Mouse (Mus musculus) forebrain, embryonic 10.5 days (tissue): Measurements from ENCODE around the gene Smim15. TPM values are rescaled to one million over a fixed set of nuclear protein-coding genes. Genes with fewer than 3 reads are reported as not detected.

ENCODE experiments used
- DNase-seq: peaks from one replicate; pipeline ENCODE4 v3.0.0-alpha.2; 2017; ENCODE audit warnings: low spot score; ENCODE audit errors: extremely low spot score
- H3K27ac ChIP-seq: fragments of 300-500 bp; sonication (generic); 2 replicates; pipeline ENCODE4 v1.5.1; 2016; ENCODE audit warnings: mild to moderate bottlenecking
- H3K27me3 ChIP-seq: fragments of 300-500 bp; sonication (generic); 2 replicates; pipeline ENCODE4 v1.6.1; 2016; ENCODE audit warnings: mild to moderate bottlenecking; ENCODE audit not compliant: poor library complexity, severe bottlenecking
- H3K36me3 ChIP-seq: fragments of 300-500 bp; sonication (generic); replicated peaks from 2 replicates; pipeline ENCODE4 v1.6.1; 2016; ENCODE audit warnings: mild to moderate bottlenecking, moderate library complexity
- H3K4me1 ChIP-seq: fragments of 300-500 bp; sonication (generic); 2 replicates; pipeline ENCODE4 v1.6.1; 2016
- H3K4me3 ChIP-seq: fragments of 300-500 bp; sonication (generic); 2 replicates; pipeline ENCODE4 v1.5.1; 2016; ENCODE audit warnings: mild to moderate bottlenecking, moderate library complexity
- H3K9me3 ChIP-seq: fragments of 300-500 bp; sonication (generic); 2 replicates; pipeline ENCODE4 v1.6.1; 2016; ENCODE audit warnings: mild to moderate bottlenecking, moderate library complexity
- WGBS: fragments of 180-500 bp; shearing (Covaris S2); methylation state at CpG from one replicate; pipeline ENCODE4 v1.1.7; 2016; 5-methylcytosine and 5-hydroxymethylcytosine counted together
- polyA plus RNA-seq: library from polyadenylated mRNA; unstranded; fragments of >200 nt; fragmentation: Nextera tagmentation; extraction: Ambion mirVana; gene quantifications from 2 replicates; pipeline ENCODE4 v1.2.1, GENCODE M21; 2016

The Smim15 gene
- polyA plus RNA-seq: 56.0 and 56.5 TPM in 2 replicates

DNA sequence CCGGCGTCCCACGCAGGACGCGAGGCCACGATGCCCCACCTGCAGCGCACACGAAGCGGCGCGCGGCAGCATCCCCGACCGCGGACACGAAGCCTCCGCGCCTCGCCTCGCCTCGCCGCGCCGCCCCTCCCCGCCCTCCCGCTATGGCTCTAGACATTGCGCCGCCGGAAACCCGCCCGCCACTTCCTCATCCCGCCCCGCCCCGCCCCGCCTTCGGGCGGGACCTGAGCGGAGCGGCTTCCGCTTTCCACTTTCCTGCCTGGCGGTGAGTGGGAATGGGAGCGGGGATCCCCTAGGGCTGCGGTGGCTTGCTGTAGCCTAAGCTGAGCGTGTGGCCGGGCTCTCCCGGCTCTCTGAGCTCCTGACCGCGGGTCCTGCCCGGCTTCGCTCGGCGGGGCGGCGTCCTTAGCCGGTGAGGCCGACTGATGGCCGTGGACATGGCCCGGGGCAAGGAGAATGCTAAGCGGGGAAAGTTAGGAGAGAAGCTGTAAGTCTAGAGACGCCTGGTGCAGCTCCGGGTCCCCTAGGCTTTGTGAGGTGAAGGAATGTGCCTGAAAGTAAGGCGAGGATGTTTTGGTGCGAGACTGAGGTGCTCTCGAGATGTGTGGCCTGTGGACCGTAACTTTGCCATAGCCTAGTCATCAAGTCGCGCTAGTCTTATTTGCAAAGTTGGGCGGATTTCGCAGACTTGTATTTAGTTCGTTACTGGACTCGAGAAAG, at the start of gene Smim15:
TSS of gene Smim15 (plus strand) at position 225 of the 720 bp plus-strand sequence.
- peak within 1 kb of the TSS; percentile 97 for H3K27ac ChIP-seq
- H3K9me3 ChIP-seq: no peaks in the 10 kb centered on the region
- peaks cover 24% of the 10 kb centered on the region for H3K36me3 ChIP-seq
- H3K4me3 ChIP-seq: peak within 1 kb of the TSS; percentile 96
- peaks cover 57% of the 10 kb centered on the region for H3K4me1 ChIP-seq
- peak; percentile 90 for DNase-seq
- H3K27me3 ChIP-seq: 0 out of 2 replicates have a peak, but pooled peaks cover 8% of the 10 kb centered on the region
- under 1% methylated on average over 71 of the region's 71 CpGs for WGBS

DNA sequence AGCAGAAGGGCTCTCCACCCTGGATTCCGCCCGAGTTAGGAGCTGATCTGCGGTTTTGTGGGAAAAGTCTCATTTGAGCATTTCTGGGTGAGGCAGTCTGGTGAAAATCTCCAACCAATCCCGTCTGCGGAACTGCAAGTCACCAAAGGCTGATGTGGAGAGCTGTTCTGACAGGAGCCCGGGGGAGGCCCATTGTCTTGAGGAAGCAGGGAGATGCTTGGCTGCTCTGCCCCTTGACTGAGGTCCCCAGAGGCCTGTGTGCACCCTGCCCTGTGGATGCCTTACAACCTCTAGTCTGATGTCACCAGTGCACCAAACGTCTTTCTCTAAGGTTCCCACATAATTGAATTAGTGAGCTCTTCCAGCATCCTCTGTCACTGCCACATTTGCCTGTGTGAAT, 49.0 kb upstream of the Smim15 start:
- no peak overlapping the region for H3K4me3 ChIP-seq
- 56% methylated on average over 7 of the region's 7 CpGs for WGBS
- DNase-seq: no peak
- no peaks in the 10 kb centered on the region for H3K9me3 ChIP-seq
- H3K27ac ChIP-seq: no peak overlapping the region
- no peaks in the 10 kb centered on the region for H3K36me3 ChIP-seq
- peaks cover 5% of the 10 kb centered on the region; the same call in 1 of the 2 replicates for H3K4me1 ChIP-seq
- no peaks in the 10 kb centered on the region for H3K27me3 ChIP-seq

DNA sequence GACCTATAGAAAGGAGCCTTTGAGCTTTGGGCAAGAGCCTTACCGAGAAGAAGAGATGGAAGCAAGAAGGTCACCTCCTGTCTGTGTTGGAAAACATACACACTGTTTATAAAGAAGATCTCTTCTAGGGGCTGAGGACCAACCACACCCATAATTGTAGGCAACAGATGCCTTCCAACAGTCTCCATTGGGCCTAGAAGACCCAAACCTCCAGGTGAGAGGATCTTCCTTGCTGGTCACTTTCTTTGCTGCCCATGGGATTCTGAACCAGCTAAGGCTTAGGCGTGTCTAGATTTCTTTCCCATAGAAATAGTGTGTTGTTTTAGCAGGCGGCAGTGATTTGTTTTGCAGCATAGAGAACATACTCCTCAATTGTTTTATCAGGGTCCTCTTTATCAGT, 47.9 kb upstream of the Smim15 start:
- H3K4me3 ChIP-seq: no peak overlapping the region
- 91% methylated on average over 3 of the region's 3 CpGs for WGBS
- H3K27ac ChIP-seq: no peak overlapping the region
- no peak for DNase-seq
- H3K9me3 ChIP-seq: no peaks in the 10 kb centered on the region
- peaks cover 5% of the 10 kb centered on the region; the same call in 1 of the 2 replicates for H3K4me1 ChIP-seq
- H3K36me3 ChIP-seq: no peaks in the 10 kb centered on the region
- no peaks in the 10 kb centered on the region for H3K27me3 ChIP-seq

DNA sequence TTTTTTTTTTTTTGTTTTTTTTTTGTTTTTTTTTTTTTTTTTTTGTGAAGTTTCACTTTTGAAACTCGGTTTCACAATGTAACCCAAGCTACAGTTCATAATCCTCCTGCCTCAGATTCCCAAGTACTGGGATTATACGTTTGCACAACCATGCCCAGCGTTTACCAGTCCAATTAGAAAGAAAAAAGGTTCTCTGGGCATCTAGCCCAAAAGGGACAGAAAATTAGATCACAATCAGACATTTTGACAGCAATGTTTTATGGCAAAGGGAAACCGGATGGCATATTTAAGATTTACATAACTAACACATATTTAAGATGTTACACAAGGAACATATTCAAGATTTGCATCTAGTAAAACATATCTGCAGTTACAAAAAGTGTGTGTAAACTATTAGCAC, 36.4 kb upstream of the Smim15 start:
- Histone ChIP-seq H3K4me1 (0 out of 2 replicates have a peak, but pooled peaks cover 5% of the 10 kb centered on the region), H3K27me3 (no peaks in the 10 kb centered on the region), H3K4me3 (no peak overlapping the region), H3K36me3 (no peaks in the 10 kb centered on the region), H3K9me3 (peaks cover 8% of the 10 kb centered on the region; the same call in 1 of the 2 replicates), H3K27ac (no peak overlapping the region)
- DNase-seq: no peak
- 91% methylated on average over 4 of the region's 4 CpGs for WGBS

DNA sequence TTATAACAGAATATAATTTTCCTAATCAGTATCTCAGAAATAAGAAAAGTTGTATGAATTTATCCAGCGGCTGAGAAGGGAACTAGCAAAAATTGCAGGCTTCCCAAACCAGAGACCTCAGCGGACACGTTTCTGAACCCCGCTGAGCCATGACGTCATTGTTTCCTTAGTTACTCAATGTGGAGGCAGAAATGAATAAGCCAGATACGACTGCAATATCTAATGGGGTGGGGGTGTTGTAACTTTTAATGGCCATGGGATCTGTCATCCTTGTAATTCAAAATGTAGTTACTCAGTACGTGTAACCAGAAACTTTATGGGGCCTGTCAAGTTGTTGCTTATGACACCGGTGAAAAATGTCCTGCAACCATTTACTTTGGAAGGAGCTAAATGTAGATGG, 31.1 kb upstream of the Smim15 start:
- Histone ChIP-seq H3K36me3 (no peaks in the 10 kb centered on the region), H3K9me3 (peaks cover 7% of the 10 kb centered on the region; the same call in 1 of the 2 replicates), H3K4me3 (no peak overlapping the region), H3K27me3 (no peaks in the 10 kb centered on the region), H3K4me1 (no peaks in the 10 kb centered on the region), H3K27ac (no peak overlapping the region)
- DNase-seq: no peak
- WGBS: 92% methylated on average over 8 of the region's 8 CpGs

DNA sequence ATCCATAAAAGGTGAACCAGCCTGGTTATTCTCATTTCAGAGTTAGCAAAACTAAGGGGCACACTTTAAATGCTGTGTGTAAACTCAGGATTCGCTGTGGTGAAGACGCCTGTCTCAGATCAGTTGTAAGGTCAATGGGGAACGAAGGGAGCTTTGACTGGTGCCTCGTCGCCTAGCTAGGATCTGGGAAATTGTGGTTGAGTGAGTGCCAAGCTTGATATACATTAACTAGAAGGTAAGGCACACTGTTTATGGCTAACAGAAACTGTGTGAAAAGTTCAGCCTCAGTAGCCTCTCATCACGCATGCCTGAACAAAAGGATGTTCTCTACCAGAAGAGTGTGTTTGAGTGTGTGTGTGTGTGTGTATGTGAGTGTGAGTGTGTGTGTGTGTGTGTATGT, 30.4 kb upstream of the Smim15 start:
- Histone ChIP-seq H3K27me3 (no peaks in the 10 kb centered on the region), H3K9me3 (no peaks in the 10 kb centered on the region), H3K4me1 (no peaks in the 10 kb centered on the region), H3K27ac (no peak overlapping the region), H3K36me3 (no peaks in the 10 kb centered on the region), H3K4me3 (no peak overlapping the region)
- DNase-seq: no peak
- 94% methylated on average over 6 of the region's 6 CpGs for WGBS

DNA sequence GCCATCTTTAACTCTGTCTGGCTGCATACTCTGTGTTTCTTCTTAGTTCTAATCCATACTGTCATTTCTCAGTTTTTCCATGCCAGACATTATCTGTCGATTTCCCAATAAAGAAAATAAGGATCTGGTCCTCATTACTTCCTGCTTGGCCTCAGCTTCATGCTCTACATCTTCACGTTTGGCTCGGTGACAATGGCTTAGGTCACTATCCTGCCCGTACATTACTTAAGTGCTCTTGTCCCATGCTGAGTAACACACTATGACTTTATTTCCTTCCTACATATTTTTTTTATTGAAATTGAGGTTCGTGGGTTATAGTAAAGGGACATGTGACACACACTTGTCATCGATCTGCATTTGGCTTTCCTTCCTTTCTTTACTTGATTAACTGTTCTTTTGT, 29.1 kb upstream of the Smim15 start:
- Histone ChIP-seq H3K27me3 (no peaks in the 10 kb centered on the region), H3K4me3 (no peak overlapping the region), H3K9me3 (no peaks in the 10 kb centered on the region), H3K4me1 (no peaks in the 10 kb centered on the region), H3K27ac (no peak overlapping the region), H3K36me3 (no peaks in the 10 kb centered on the region)
- 91% methylated on average over 6 of the region's 6 CpGs for WGBS
- no peak for DNase-seq

DNA sequence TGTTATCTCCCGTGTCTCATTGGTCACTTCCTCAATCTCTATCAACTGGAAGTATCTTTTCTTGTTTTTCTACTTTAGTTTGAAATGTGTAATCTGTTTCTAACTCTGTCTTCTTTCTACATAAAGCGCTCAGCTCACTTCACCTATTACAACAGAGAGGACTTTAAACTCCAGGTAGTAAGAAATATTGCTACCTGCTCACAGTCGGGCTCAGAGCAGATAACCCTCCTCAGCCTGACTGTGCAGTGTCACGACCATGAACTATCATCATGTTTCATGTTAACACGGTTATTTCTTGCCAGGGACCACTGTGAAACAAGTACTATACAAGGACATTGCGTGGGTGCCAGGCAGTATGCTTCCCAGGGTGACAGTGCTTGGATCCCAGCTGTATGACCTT, 26.9 kb upstream of the Smim15 start:
- H3K4me3 ChIP-seq: no peak overlapping the region
- no peak overlapping the region for H3K27ac ChIP-seq
- H3K36me3 ChIP-seq: no peaks in the 10 kb centered on the region
- H3K4me1 ChIP-seq: no peaks in the 10 kb centered on the region
- H3K9me3 ChIP-seq: no peaks in the 10 kb centered on the region
- WGBS: 89% methylated on average over 6 of the region's 6 CpGs
- no peaks in the 10 kb centered on the region for H3K27me3 ChIP-seq
- no peak for DNase-seq

DNA sequence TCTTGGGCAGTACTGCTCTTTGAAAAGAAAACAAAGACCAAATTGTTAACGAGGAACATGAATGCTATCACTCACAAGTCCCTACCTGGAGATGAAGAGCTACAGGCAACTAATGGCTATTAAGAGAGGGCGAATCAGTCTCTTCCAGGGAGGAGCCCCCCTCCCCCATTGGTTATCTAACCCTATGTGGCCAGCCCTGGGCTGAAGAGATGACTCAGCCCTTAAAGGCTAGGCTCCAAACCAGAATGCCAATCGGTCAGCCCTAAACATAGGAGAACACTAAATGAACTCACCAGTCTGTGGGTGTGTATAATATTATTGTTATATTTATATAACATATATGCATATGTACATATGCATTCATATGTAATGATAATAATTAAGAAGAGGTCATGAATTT, 18.4 kb upstream of the Smim15 start:
- H3K27ac ChIP-seq: no peak overlapping the region
- no peak overlapping the region for H3K4me3 ChIP-seq
- WGBS: 77% methylated on average over 3 of the region's 3 CpGs
- no peaks in the 10 kb centered on the region for H3K27me3 ChIP-seq
- H3K9me3 ChIP-seq: no peaks in the 10 kb centered on the region
- H3K4me1 ChIP-seq: no peaks in the 10 kb centered on the region
- DNase-seq: no peak
- no peaks in the 10 kb centered on the region for H3K36me3 ChIP-seq

DNA sequence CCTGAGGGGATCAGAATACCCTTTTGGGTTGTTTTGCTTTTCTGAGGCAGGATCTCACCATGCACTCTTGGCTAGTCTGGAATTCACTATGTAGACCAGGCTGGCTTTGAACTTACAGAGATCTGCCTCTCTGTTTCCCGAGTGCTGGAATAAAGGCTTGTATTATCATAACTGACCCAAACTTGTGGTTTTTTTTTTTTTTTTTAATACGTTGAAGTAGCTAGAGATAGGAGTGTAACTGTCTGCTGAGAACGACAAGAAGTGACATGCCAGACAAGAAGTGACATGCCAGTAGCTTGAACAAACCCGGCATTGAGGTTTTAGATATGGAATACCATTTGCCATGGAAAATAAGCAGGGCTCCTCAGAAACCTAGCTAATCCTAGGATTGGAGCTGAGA, 11.5 kb upstream of the Smim15 start:
- no peak for DNase-seq
- H3K4me3 ChIP-seq: no peak overlapping the region
- 92% methylated on average over 4 of the region's 4 CpGs for WGBS
- peaks cover 6% of the 10 kb centered on the region; the same call in 1 of the 2 replicates for H3K9me3 ChIP-seq
- no peaks in the 10 kb centered on the region for H3K27me3 ChIP-seq
- H3K27ac ChIP-seq: no peak overlapping the region
- peaks cover 6% of the 10 kb centered on the region for H3K36me3 ChIP-seq
- H3K4me1 ChIP-seq: 0 out of 2 replicates have a peak, but pooled peaks cover 4% of the 10 kb centered on the region

DNA sequence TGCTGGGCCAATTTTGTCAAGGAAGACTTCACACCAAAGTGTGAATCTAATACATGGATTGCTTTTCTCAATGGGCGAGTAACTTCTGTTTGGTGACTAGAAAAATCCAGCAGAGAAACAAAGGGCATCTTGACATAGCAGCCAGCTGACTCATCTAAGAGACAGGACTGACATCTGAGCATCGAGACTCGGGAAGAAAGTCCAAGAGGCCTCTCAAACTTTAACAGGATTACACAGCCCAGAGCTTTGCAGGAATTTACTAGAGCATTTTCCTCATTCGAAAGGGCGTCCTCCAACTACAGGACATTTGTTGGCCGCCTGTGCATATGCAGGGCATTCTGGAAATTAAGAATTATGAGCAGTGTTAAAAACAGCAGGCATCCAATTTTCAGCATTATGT, 4.9 kb upstream of the Smim15 start:
- H3K4me1 ChIP-seq: peaks cover 48% of the 10 kb centered on the region
- DNase-seq: no peak

DNA sequence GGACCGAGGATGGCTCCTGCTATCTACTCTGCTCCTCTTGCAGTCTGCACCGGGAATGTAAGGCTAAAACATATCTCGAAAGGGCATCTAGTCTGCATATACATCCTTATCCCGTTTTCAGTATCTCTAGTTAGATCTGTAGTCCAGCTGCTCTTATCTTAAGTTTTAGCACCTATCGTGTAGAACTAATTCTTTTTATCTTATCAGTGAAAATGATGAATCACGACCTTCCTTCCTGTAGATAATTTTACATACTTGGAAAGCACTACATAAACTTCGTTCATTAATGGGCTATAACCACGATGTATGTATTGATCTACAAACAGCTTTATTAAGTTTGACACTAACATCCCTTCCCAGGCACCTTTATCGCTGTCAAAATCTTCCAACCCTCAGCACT, 4.3 kb upstream of the Smim15 start:
- no peak overlapping the region for H3K27ac ChIP-seq
- H3K4me3 ChIP-seq: no peak overlapping the region
- H3K27me3 ChIP-seq: 0 out of 2 replicates have a peak, but pooled peaks cover 8% of the 10 kb centered on the region
- peaks cover 50% of the 10 kb centered on the region for H3K4me1 ChIP-seq
- no peaks in the 10 kb centered on the region for H3K9me3 ChIP-seq
- no peaks in the 10 kb centered on the region for H3K36me3 ChIP-seq
- no peak for DNase-seq
- WGBS: 83% methylated on average over 9 of the region's 9 CpGs

More for the DNA sequence above, 4.9 kb upstream of the Smim15 start:
- no peak overlapping the region for H3K27ac ChIP-seq
- peaks cover 1% of the 10 kb centered on the region for H3K36me3 ChIP-seq
- WGBS: 35% methylated on average over 6 of the region's 6 CpGs
- H3K9me3 ChIP-seq: no peaks in the 10 kb centered on the region
- 0 out of 2 replicates have a peak, but pooled peaks cover 8% of the 10 kb centered on the region for H3K27me3 ChIP-seq
- H3K4me3 ChIP-seq: no peak overlapping the region

DNA sequence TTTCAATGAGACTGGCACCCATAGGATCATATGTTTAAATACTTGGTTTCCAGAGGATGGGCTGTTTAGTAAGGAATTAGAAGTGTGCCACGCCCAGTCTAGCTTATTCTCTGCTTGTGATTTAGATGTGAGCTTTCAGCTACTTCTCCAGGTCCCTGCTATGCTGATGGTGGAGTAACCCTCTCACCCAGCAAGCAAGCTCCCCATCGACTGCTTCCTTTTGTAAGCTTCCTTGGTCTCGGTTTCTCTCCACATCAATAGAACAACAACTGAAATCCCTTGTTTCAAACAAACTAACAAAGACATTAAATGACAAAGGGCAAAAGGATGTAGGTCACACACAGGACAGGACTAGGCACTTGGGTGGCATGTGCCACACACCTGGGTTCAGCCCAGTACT, 3.8 kb upstream of the Smim15 start:
- no peaks in the 10 kb centered on the region for H3K9me3 ChIP-seq
- H3K4me3 ChIP-seq: no peak overlapping the region
- no peaks in the 10 kb centered on the region for H3K36me3 ChIP-seq
- 43% methylated on average over 3 of the region's 3 CpGs for WGBS
- DNase-seq: no peak
- no peak overlapping the region for H3K27ac ChIP-seq
- H3K4me1 ChIP-seq: peaks cover 56% of the 10 kb centered on the region
- 0 out of 2 replicates have a peak, but pooled peaks cover 8% of the 10 kb centered on the region for H3K27me3 ChIP-seq
